Mouse (Mus musculus) lung, embryonic 14.5 days (tissue): ENCODE data around the gene Chrna4. TPM values are rescaled to one million over a fixed set of nuclear protein-coding genes. Genes with fewer than 3 reads are reported as not detected.
A peak's percentile ranks its signal among the peaks of the same experiment; 100 is the strongest.

Source experiments
- ATAC-seq: fragments of 200-750 bp; cut with Nextera tagmentation; 2 replicates; pipeline ENCODE4 v1.8.0; 2017; ENCODE audit warnings: mild to moderate bottlenecking, moderate TSS enrichment, moderate library complexity; ENCODE audit not compliant: insufficient read depth
- DNase-seq: peaks from one replicate; pipeline ENCODE4 v3.0.0-alpha.2; 2015
- H3K27ac ChIP-seq: fragments of 300-500 bp; sonication (generic); 2 replicates; pipeline ENCODE4 v1.5.1; 2014; ENCODE audit warnings: low read depth, mild to moderate bottlenecking, moderate library complexity
- H3K27me3 ChIP-seq: fragments of 300-500 bp; sonication (generic); 2 replicates; pipeline ENCODE4 v1.6.1; 2014; ENCODE audit warnings: low read length, control low read depth; ENCODE audit not compliant: insufficient read depth
- H3K36me3 ChIP-seq: fragments of 300-500 bp; sonication (generic); 2 replicates; pipeline ENCODE4 v1.6.1; 2014; ENCODE audit warnings: control low read depth; ENCODE audit not compliant: insufficient read depth
- H3K4me1 ChIP-seq: fragments of 300-500 bp; sonication (generic); 2 replicates; pipeline ENCODE4 v1.6.1; 2014; ENCODE audit warnings: antibody characterized with exemption, control low read depth; ENCODE audit not compliant: insufficient read depth
- H3K4me2 ChIP-seq: fragments of 300-500 bp; sonication (generic); 2 replicates; pipeline ENCODE4 v1.6.1; 2014; ENCODE audit warnings: mild to moderate bottlenecking
- H3K4me3 ChIP-seq: fragments of 300-500 bp; sonication (generic); 2 replicates; pipeline ENCODE4 v1.5.1; 2014; ENCODE audit warnings: low read depth, low read length
- H3K9ac ChIP-seq: fragments of 300-500 bp; sonication (generic); 2 replicates; pipeline ENCODE4 v1.6.1; 2014
- H3K9me3 ChIP-seq: fragments of 300-500 bp; sonication (generic); 2 replicates; pipeline ENCODE4 v1.6.1; 2016; ENCODE audit warnings: low read depth, low read length, control low read depth
- CTCF ChIP-seq: IDR thresholded peaks from 2 replicates; pipeline ENCODE4 v1.5.1; 2016; ENCODE audit warnings: antibody characterized with exemption, low read depth
- WGBS: fragments of 180-500 bp; shearing (Covaris S2); extraction: QIAGEN DNeasy Blood & Tissue Kit; methylation state at CpG from one replicate; pipeline ENCODE4 v1.1.7; 2014; 5-methylcytosine and 5-hydroxymethylcytosine counted together
- polyA plus RNA-seq: library from polyadenylated mRNA; unstranded; fragments of >200 nt; fragmentation: Nextera tagmentation; extraction: Ambion mirVana; gene quantifications from 2 replicates; pipeline ENCODE4 v1.2.1, GENCODE M21; 2014

The Chrna4 gene
- polyA plus RNA-seq, 1 experiment from 2014 or later, result 0.55 TPM

DNA sequence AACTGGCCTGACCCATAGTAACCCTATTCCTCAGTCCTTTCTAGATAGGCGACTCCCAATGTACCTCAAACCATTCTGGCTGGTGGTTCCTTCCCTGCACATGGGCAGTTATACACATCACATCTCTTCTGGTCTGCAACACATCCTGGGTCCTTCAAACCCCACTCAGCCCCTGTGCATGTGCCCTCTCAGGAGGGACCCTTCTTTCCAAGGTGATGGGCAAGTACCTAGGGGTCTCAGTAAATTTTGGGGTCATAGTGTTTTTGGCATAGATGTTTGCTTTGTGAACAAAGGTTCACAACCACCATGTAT, 29.0 kb upstream of the Chrna4 start:
- Histone ChIP-seq H3K4me2 (no peak overlapping the region), H3K4me3 (no peak overlapping the region), H3K27ac (no peak overlapping the region), H3K9me3 (no peaks in the 10 kb centered on the region), H3K36me3 (no peaks in the 10 kb centered on the region), H3K4me1 (no peaks in the 10 kb centered on the region), H3K9ac (no peak overlapping the region), H3K27me3 (no peaks in the 10 kb centered on the region)
- DNase-seq (no peak), ATAC-seq (no peak; the same call in 1 of the 2 replicates)
- no peak for TF ChIP-seq CTCF
- WGBS, result 0% methylated on average over 1 of the region's 1 CpGs

DNA sequence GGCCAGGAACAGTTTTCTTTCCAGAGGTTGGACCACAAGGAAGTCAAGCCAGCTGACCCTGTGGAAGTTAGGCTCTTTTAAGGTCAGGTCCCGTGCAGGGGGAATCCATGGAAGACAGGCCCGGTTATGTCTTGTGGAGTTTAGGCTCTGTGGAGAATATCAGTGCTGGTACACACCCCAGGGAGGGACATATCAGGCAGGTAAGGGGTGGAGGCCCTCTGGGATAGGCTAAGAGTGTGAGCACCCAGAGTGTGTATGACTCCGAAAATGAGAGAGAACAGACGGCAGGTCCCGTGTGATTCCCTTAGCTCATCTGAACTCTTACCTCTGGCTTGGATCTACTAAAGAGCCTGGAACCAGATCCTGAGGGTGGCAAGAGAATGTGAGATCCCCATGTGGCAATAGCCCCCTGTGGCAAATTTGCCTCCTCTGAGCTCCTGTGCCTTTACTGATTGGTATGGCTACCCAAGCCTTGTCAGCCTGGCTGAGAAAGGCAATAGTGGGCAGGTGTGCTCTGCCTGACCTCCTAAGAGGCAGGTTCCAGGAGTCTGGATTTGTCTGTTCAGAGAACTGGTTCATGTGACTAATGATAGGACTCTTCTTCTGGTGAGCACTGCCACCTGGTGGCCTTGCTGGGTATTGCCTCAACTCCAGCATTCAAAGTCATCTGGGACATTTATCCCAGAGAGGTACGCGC, 28.5 kb upstream of the Chrna4 start:
- Histone ChIP-seq H3K4me3 (no peak overlapping the region), H3K27me3 (no peaks in the 10 kb centered on the region), H3K4me2 (no peak overlapping the region), H3K27ac (no peak overlapping the region), H3K4me1 (no peaks in the 10 kb centered on the region), H3K9ac (no peak overlapping the region), H3K36me3 (no peaks in the 10 kb centered on the region), H3K9me3 (no peaks in the 10 kb centered on the region)
- peak; percentile 92 for TF ChIP-seq CTCF
- WGBS, result 59% methylated on average over 7 of the region's 7 CpGs
- peak; percentile 90 for DNase-seq
- ATAC-seq, result peak; percentile 56

DNA sequence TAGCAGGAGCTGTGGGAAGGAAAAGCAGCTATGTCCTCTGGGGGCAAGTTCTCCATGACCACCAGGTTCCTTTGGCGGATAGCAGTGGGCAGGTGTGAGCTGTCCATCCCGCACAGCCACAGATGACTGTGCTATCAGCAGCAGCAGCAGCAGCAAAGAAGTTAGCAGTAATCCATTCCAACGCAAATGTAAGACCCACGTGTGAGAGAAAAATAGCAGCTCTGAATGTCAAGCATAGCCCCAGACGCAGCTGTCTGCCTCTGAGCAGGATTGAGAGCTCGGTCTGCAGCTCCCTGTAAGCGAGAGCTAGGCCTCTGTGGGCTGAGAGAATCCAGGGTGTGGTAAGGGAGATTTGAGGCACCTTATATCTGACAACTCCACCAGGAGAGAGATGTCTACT, 26.8 kb upstream of the Chrna4 start:
- H3K4me2 ChIP-seq, result no peak overlapping the region

DNA sequence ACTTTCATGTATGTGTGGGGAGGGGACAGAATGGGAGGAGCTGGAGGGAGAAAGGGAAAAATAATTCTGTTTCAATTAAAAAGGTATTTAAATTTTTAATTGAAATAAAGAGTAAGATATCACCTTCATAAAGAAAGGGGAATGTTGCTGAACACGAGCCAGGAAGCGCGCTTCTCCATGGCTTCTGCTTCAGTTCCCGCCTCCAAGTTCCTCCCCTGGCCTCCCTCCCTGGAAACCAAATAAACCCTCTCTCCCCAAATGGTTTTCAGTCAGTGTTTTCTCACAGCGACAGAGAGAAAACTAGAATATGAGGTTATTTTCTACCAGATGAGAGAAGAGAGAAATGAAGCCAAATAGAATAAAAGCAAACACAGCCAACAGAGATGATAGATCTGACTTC, 25.2 kb upstream of the Chrna4 start:
- Histone ChIP-seq H3K27me3 (no peaks in the 10 kb centered on the region), H3K9me3 (no peaks in the 10 kb centered on the region), H3K9ac (no peak overlapping the region), H3K36me3 (no peaks in the 10 kb centered on the region), H3K4me1 (no peaks in the 10 kb centered on the region), H3K27ac (no peak overlapping the region), H3K4me2 (no peak overlapping the region), H3K4me3 (no peak overlapping the region)
- no peak for DNase-seq
- 65% methylated on average over 5 of the region's 5 CpGs for WGBS
- no peak for ATAC-seq
- no peak for TF ChIP-seq CTCF

More for the DNA sequence above, 26.8 kb upstream of the Chrna4 start:
- H3K4me3 ChIP-seq, result no peak overlapping the region
- H3K9ac ChIP-seq, result no peak overlapping the region
- no peak for TF ChIP-seq CTCF
- DNase-seq, result no peak
- no peaks in the 10 kb centered on the region for H3K9me3 ChIP-seq
- no peaks in the 10 kb centered on the region for H3K4me1 ChIP-seq
- WGBS, result 23% methylated on average over 7 of the region's 7 CpGs
- no peak for ATAC-seq
- no peak overlapping the region for H3K27ac ChIP-seq
- no peaks in the 10 kb centered on the region for H3K36me3 ChIP-seq
- H3K27me3 ChIP-seq, result no peaks in the 10 kb centered on the region

DNA sequence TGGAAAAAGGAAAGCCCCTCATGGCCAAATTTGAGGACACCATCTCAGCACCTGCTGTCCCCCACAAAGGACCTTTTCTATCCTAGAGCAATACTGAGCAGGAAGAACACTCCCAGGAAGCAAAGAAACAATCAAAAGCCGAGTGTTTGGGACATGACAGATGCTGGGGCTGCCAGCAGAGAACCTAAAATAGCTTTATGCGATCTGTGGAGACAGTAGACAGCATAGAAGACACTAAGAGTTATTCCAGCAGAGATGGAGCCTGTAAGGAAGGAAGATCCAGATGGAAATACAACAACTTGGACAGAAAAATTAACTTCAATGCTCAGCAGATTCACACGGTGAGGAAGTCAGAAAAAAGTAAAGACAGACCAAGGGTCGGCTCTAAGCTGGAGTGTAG, 22.5 kb upstream of the Chrna4 start:
- TF ChIP-seq CTCF, result no peak
- Histone ChIP-seq H3K9me3 (no peaks in the 10 kb centered on the region), H3K36me3 (no peaks in the 10 kb centered on the region), H3K4me1 (no peaks in the 10 kb centered on the region), H3K9ac (no peak overlapping the region), H3K27me3 (no peaks in the 10 kb centered on the region), H3K27ac (no peak overlapping the region), H3K4me2 (no peak overlapping the region), H3K4me3 (no peak overlapping the region)
- no peak for ATAC-seq
- WGBS, result 34% methylated on average over 4 of the region's 4 CpGs
- no peak for DNase-seq

DNA sequence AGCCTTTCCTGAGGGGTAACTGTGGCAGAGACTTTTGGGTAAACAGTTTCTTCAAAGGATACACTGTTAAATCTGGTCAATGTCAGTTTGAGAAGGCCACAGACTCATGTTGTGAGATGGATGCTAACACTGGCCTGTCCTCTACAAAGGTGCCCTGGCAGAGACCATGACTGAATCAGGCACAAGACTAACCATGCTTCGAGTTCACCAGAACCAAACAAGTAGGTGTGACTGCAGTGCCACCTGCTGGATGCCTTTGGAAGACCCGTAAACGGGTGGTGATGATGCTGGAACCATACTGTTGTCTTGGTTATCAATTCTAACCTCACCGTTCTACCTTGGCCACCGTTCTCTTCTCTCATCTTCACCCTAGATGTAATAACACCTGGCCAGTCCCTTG, 16.8 kb upstream of the Chrna4 start:
- no peak for ATAC-seq
- H3K27me3 ChIP-seq, result no peaks in the 10 kb centered on the region; the same call in 1 of the 2 replicates

DNA sequence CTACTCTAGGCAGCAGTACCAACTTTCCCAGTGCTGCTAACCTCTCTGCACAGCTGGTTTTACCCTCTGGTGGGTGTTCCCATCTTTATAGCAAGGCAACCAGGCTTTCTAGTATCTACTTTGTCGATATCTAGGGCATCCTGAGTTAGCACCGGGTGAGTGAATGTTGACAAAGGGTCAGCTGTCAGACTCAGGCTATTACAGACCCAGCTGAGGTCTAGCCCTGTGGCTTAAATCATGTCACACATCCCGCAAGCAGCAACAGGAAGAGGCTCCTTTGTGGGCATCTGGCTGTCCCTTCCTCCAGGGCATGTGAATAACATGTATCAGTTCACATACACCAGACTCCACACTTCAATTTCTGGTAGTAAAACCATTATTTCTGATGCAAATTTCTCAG, 14.8 kb upstream of the Chrna4 start:
- Histone ChIP-seq H3K36me3 (no peaks in the 10 kb centered on the region), H3K4me3 (no peak overlapping the region), H3K27me3 (no peaks in the 10 kb centered on the region; the same call in 1 of the 2 replicates), H3K9ac (no peak overlapping the region), H3K27ac (no peak overlapping the region), H3K9me3 (no peaks in the 10 kb centered on the region), H3K4me2 (no peak overlapping the region), H3K4me1 (no peaks in the 10 kb centered on the region)
- 16% methylated on average over 3 of the region's 3 CpGs for WGBS
- DNase-seq, result no peak
- TF ChIP-seq CTCF, result no peak
- ATAC-seq, result no peak

More for the DNA sequence above, 16.8 kb upstream of the Chrna4 start:
- Histone ChIP-seq H3K4me1 (no peaks in the 10 kb centered on the region), H3K36me3 (no peaks in the 10 kb centered on the region), H3K9ac (no peak overlapping the region), H3K4me2 (no peak overlapping the region), H3K9me3 (no peaks in the 10 kb centered on the region), H3K27ac (no peak overlapping the region), H3K4me3 (no peak overlapping the region)
- WGBS, result 11% methylated on average over 5 of the region's 5 CpGs
- TF ChIP-seq CTCF, result peak; percentile 93
- DNase-seq, result peak; percentile 90
